Mouse (Mus musculus) midbrain, embryonic 16.5 days (tissue): ENCODE results near the gene Nomo1. TPM values are rescaled to one million over a fixed set of nuclear protein-coding genes. Genes with fewer than 3 reads are reported as not detected.

Source experiments
- ATAC-seq: fragments of 200-750 bp; cut with Nextera tagmentation; 2 replicates; pipeline ENCODE4 v1.8.0; 2017; ENCODE audit warnings: moderate TSS enrichment
- H3K27ac ChIP-seq: fragments of 300-500 bp; sonication (generic); 2 replicates; pipeline ENCODE4 v1.5.1; 2014; ENCODE audit warnings: mild to moderate bottlenecking, low read length, mixed read lengths
- H3K27me3 ChIP-seq: fragments of 300-500 bp; sonication (generic); 2 replicates; pipeline ENCODE4 v1.6.1; 2014; ENCODE audit warnings: low read depth, low read length, mixed read lengths; ENCODE audit not compliant: control insufficient read depth, insufficient read depth
- H3K36me3 ChIP-seq: fragments of 300-500 bp; sonication (generic); 2 replicates; pipeline ENCODE4 v1.6.1; 2014; ENCODE audit warnings: mild to moderate bottlenecking, low read length, moderate library complexity, mixed read lengths; ENCODE audit not compliant: control insufficient read depth, insufficient read depth
- H3K4me1 ChIP-seq: fragments of 300-500 bp; sonication (generic); 2 replicates; pipeline ENCODE4 v1.6.1; 2014; ENCODE audit warnings: mild to moderate bottlenecking, low read length, mixed read lengths; ENCODE audit not compliant: control insufficient read depth, insufficient read depth
- H3K4me2 ChIP-seq: fragments of 300-500 bp; sonication (generic); 2 replicates; pipeline ENCODE4 v1.6.1; 2014; ENCODE audit warnings: mild to moderate bottlenecking, low read length, mixed read lengths
- H3K4me3 ChIP-seq: fragments of 300-500 bp; sonication (generic); 2 replicates; pipeline ENCODE4 v1.5.1; 2014; ENCODE audit warnings: low read depth, mild to moderate bottlenecking, low read length, moderate library complexity, mixed read lengths
- H3K9ac ChIP-seq: fragments of 300-500 bp; sonication (generic); 2 replicates; pipeline ENCODE4 v1.6.1; 2014; ENCODE audit warnings: low read depth, low read length, mixed read lengths
- H3K9me3 ChIP-seq: fragments of 300-500 bp; sonication (generic); replicated peaks from 2 replicates; pipeline ENCODE4 v1.6.1; 2014; ENCODE audit warnings: mild to moderate bottlenecking, low read length, mixed read lengths; ENCODE audit not compliant: control insufficient read depth, poor library complexity, severe bottlenecking
- WGBS: fragments of 180-500 bp; shearing (Covaris S2); extraction: QIAGEN DNeasy Blood & Tissue Kit; methylation state at CpG from one replicate; pipeline ENCODE4 v1.1.7; 2014; 5-methylcytosine and 5-hydroxymethylcytosine counted together
- polyA plus RNA-seq: library from polyadenylated mRNA; unstranded; fragments of >200 nt; fragmentation: Nextera tagmentation; extraction: Ambion mirVana; gene quantifications from 2 replicates; pipeline ENCODE4 v1.2.1, GENCODE M21; 2015

Nomo1 gene
- polyA plus RNA-seq, 1 experiment from 2014 or later, result 45.0 TPM

GRCm38 (mm10) chr7:46117035-46117434 lies 83.5 kb downstream of the Nomo1 start:
- Histone ChIP-seq H3K4me3 (no peak overlapping the region), H3K27me3 (no peaks in the 10 kb centered on the region), H3K27ac (no peak overlapping the region), H3K36me3 (no peaks in the 10 kb centered on the region), H3K4me1 (peaks cover 9% of the 10 kb centered on the region), H3K9ac (no peak overlapping the region), H3K9me3 (no peaks in the 10 kb centered on the region), H3K4me2 (no peak overlapping the region)
- WGBS, result 96% methylated on average over 16 of the region's 16 CpGs
- ATAC-seq, result no peak

GRCm38 (mm10) chr7:46122964-46123363 lies 89.5 kb downstream of the Nomo1 start:
- Histone ChIP-seq H3K27me3 (no peaks in the 10 kb centered on the region), H3K27ac (no peak overlapping the region), H3K4me2 (no peak overlapping the region), H3K4me1 (no peaks in the 10 kb centered on the region), H3K36me3 (no peaks in the 10 kb centered on the region), H3K9ac (no peak overlapping the region), H3K9me3 (no peaks in the 10 kb centered on the region), H3K4me3 (no peak overlapping the region)
- no peak for ATAC-seq
- 68% methylated on average over 4 of the region's 4 CpGs for WGBS

GRCm38 (mm10) chr7:46124460-46124859 lies 91.0 kb downstream of the Nomo1 start:
- H3K4me2 ChIP-seq, result no peak overlapping the region
- H3K27ac ChIP-seq, result no peak overlapping the region
- H3K4me1 ChIP-seq, result 0 out of 2 replicates have a peak, but pooled peaks cover 1% of the 10 kb centered on the region
- no peak overlapping the region for H3K9ac ChIP-seq
- no peaks in the 10 kb centered on the region for H3K27me3 ChIP-seq
- no peak for ATAC-seq
- no peak overlapping the region for H3K4me3 ChIP-seq
- H3K9me3 ChIP-seq, result no peaks in the 10 kb centered on the region
- no peaks in the 10 kb centered on the region for H3K36me3 ChIP-seq
- WGBS, result 76% methylated on average over 6 of the region's 6 CpGs

GRCm38 (mm10) chr7:46125340-46125739 lies 91.8 kb downstream of the Nomo1 start:
- H3K27me3 ChIP-seq, result no peaks in the 10 kb centered on the region
- ATAC-seq, result no peak
- H3K4me1 ChIP-seq, result 0 out of 2 replicates have a peak, but pooled peaks cover 3% of the 10 kb centered on the region
- H3K4me3 ChIP-seq, result no peak overlapping the region
- no peak overlapping the region for H3K27ac ChIP-seq
- WGBS, result 84% methylated on average over 11 of the region's 11 CpGs
- no peak overlapping the region for H3K4me2 ChIP-seq
- no peaks in the 10 kb centered on the region for H3K9me3 ChIP-seq
- no peaks in the 10 kb centered on the region for H3K36me3 ChIP-seq
- no peak overlapping the region for H3K9ac ChIP-seq

GRCm38 (mm10) chr7:46128196-46128595 lies 94.7 kb downstream of the Nomo1 start:
- H3K4me3 ChIP-seq, result no peak overlapping the region
- no peaks in the 10 kb centered on the region for H3K9me3 ChIP-seq
- H3K4me1 ChIP-seq, result peaks cover 11% of the 10 kb centered on the region; the same call in 1 of the 2 replicates
- no peak overlapping the region for H3K4me2 ChIP-seq
- no peak overlapping the region for H3K27ac ChIP-seq
- ATAC-seq, result no peak
- no peak overlapping the region for H3K9ac ChIP-seq
- 42% methylated on average over 7 of the region's 7 CpGs for WGBS
- no peaks in the 10 kb centered on the region for H3K36me3 ChIP-seq
- H3K27me3 ChIP-seq, result no peaks in the 10 kb centered on the region

GRCm38 (mm10) chr7:46129463-46130179 lies 96.1 kb downstream of the Nomo1 start:
- no peak for ATAC-seq
- Histone ChIP-seq H3K9ac (no peak overlapping the region), H3K36me3 (no peaks in the 10 kb centered on the region), H3K27me3 (no peaks in the 10 kb centered on the region), H3K9me3 (no peaks in the 10 kb centered on the region), H3K27ac (no peak overlapping the region), H3K4me2 (no peak overlapping the region), H3K4me3 (no peak overlapping the region), H3K4me1 (peaks cover 17% of the 10 kb centered on the region; the same call in 1 of the 2 replicates)
- 29% methylated on average over 7 of the region's 7 CpGs for WGBS

GRCm38 (mm10) chr7:46130723-46131122 lies 97.2 kb downstream of the Nomo1 start:
- no peaks in the 10 kb centered on the region for H3K27me3 ChIP-seq
- no peak overlapping the region for H3K9ac ChIP-seq
- no peaks in the 10 kb centered on the region for H3K36me3 ChIP-seq
- ATAC-seq, result no peak
- WGBS, result 76% methylated on average over 7 of the region's 7 CpGs
- H3K9me3 ChIP-seq, result no peaks in the 10 kb centered on the region
- H3K4me3 ChIP-seq, result no peak overlapping the region
- H3K4me2 ChIP-seq, result no peak overlapping the region
- H3K27ac ChIP-seq, result no peak overlapping the region
- peaks cover 18% of the 10 kb centered on the region; the same call in 1 of the 2 replicates for H3K4me1 ChIP-seq

- H3K36me3 ChIP-seq, result no peaks in the 10 kb centered on the region
- peaks cover 18% of the 10 kb centered on the region; the same call in 1 of the 2 replicates for H3K4me1 ChIP-seq
- H3K4me2 ChIP-seq, result no peak overlapping the region
- H3K27ac ChIP-seq, result 0 out of 2 replicates have a peak overlapping the region, but pooled peaks have one; percentile 3
- ATAC-seq, result no peak
- 12% methylated on average over 3 of the region's 3 CpGs for WGBS
- no peaks in the 10 kb centered on the region for H3K9me3 ChIP-seq
- no peaks in the 10 kb centered on the region for H3K27me3 ChIP-seq
- H3K4me3 ChIP-seq, result no peak overlapping the region
- H3K9ac ChIP-seq, result no peak overlapping the region
Measured at GRCm38 (mm10) chr7:46131266-46131665, 97.8 kb downstream of the Nomo1 start.

- Histone ChIP-seq H3K9me3 (no peaks in the 10 kb centered on the region), H3K4me2 (no peak overlapping the region), H3K36me3 (no peaks in the 10 kb centered on the region), H3K4me1 (peaks cover 18% of the 10 kb centered on the region; the same call in 1 of the 2 replicates), H3K4me3 (no peak overlapping the region), H3K9ac (no peak overlapping the region; the same call in 1 of the 2 replicates), H3K27ac (0 out of 2 replicates have a peak overlapping the region, but pooled peaks have one; percentile 3), H3K27me3 (no peaks in the 10 kb centered on the region)
- WGBS, result 49% methylated on average over 8 of the region's 8 CpGs
- no peak for ATAC-seq
Measured at GRCm38 (mm10) chr7:46131806-46132205, 98.3 kb downstream of the Nomo1 start.
